Mouse (Mus musculus) gastrocnemius, adult 2 months (tissue): ENCODE measurements around the gene Pi4k2a. TPM values are rescaled to one million over a fixed set of nuclear protein-coding genes. Genes with fewer than 3 reads are reported as not detected.

ENCODE experiments used
- DNase-seq: peaks from one replicate; pipeline ENCODE4 v3.0.0; 2022
- H3K27ac ChIP-seq: fragments of 200-600 bp; 2 replicates; pipeline ENCODE4 v1.8.1; 2022; ENCODE audit warnings: mild to moderate bottlenecking
- H3K4me3 ChIP-seq: fragments of 200-600 bp; 2 replicates; pipeline ENCODE4 v1.8.1; 2022; ENCODE audit warnings: mild to moderate bottlenecking, moderate library complexity
- CTCF ChIP-seq: fragments of 200-600 bp; IDR thresholded peaks from 2 replicates; pipeline ENCODE4 v1.8.1; 2022; ENCODE audit warnings: antibody characterized with exemption, mild to moderate bottlenecking, moderate library complexity
- intact Hi-C: fragments of 180-260 bp; cut with DNase I; formaldehyde crosslinking; loops from one replicate; pipeline ENCODE4 v1.15.1; 2025
- total RNA-seq, 2 experiments: library from RNA; stranded (reverse); gene quantifications; 2 replicates each; pipeline ENCODE4 v1.2.3; 2021

Gene Pi4k2a
- total RNA-seq, 2 experiments from 2014 or later = 11.9 to 12.8 TPM

DNA sequence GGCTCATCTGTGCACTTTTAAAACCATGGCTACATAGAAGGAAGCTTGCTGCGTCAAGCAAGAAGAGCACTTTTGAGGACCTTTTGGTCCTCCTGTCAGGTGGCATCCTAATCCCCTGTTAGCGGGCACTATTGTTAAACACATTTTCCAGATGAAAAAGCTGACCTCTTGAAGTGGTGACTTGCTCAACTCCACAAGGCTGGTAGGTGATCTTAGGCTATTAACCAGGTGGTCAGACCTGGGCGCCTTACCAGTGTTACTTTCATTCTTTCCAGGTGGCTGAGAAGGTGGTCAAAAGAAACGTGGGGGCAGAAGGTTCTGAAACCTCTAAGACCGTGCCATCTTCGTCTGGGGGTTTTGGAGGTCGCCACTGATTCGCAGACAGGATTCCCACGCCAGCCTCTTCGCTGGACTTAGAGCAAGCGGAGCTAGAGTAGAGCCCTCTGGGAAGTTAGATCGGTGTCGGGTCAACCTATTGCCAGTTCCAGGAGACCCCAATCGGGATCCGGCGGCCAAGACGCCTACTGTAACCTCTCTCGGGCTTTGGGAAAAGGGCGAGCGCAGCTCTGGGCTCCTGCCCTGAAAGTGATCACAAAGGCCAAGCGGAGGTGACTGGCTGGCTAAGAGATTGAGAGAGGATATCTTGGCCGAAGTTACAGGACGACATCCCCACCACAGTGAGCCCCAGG lies 37.9 kb downstream of the Pi4k2a start:
- peak overlapping the region; percentile 86 for H3K4me3 ChIP-seq
- peak; percentile 53 for DNase-seq
- H3K27ac ChIP-seq = peak overlapping the region; percentile 94
- intact Hi-C loops = loop anchor here (2.0 kb wide), 1 partner anchor 37 kb away; the partner anchor contains the start of gene Pi4k2a
- no peak for TF ChIP-seq CTCF

- TF ChIP-seq CTCF = no peak
- peak within 1 kb of the TSS; percentile 94 for H3K27ac ChIP-seq
- peak within 1 kb of the TSS; percentile 86 for H3K4me3 ChIP-seq
- peak; percentile 98 for DNase-seq
- intact Hi-C loops = loop anchor here (2.0 kb wide), 1 partner anchor 38 kb away; the partner anchor contains the start of gene Pi4k2a
Measured at GRCm38 (mm10) chr19:42128787-42129508, 38.7 kb downstream of the Pi4k2a start, which contains the start of gene Avpi1. Gene Avpi1 (minus strand): TSS chr19:42129059.

DNA sequence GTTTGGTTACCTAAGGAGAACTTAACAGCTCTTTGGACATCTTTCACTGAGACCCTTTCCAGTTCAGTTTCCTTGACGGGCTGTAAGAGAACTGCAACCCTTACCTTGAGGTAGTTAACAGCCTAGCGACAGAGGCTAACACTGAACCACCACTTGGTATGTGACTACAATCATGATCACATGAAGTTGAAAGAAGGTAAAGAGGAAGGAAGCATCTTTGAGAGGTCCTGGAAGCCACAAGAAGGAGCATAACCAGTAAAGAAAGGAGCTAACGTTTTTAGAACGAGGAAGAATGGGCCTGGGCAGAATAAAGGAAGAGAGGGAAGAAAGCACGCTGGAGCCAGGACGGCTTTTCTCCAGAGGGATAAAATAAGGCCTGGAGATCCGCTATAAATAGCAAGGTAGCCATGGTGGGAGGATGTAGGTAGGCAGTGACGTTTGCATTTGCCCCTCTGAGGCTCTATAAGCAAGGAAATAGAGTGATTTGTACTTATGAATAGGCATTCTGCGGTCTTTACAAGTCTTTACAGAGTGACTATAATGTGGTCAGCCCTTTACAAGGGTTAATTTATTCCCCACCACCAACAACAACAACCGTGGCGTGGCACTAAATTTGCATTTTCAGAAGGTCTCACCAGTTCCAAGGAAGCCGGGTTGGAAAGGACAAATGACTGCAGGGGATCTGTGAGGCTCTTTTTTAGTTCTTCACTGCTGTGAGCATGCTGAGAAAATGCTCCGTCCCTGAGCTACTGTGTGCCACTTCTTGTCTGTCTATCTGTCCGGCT lies 39.4 kb downstream of the Pi4k2a start:
- H3K4me3 ChIP-seq = peak overlapping the region; percentile 86
- no peak for TF ChIP-seq CTCF
- DNase-seq = no peak
- H3K27ac ChIP-seq = peak overlapping the region; percentile 94
- intact Hi-C loops = loop anchor here (2.0 kb wide), 1 partner anchor 39 kb away; the partner anchor contains the start of gene Pi4k2a

- intact Hi-C loops = no loop called here
- Histone ChIP-seq H3K4me3 (no peak overlapping the region), H3K27ac (peak overlapping the region; percentile 94)
- DNase-seq = no peak
- no peak for TF ChIP-seq CTCF
Measured at GRCm38 (mm10) chr19:42130294-42130606, 40.0 kb downstream of the Pi4k2a start.

- Histone ChIP-seq H3K27ac (peak overlapping the region; percentile 94), H3K4me3 (no peak overlapping the region)
- no peak for TF ChIP-seq CTCF
- no peak for DNase-seq
- intact Hi-C loops = no loop called here
Measured at GRCm38 (mm10) chr19:42131101-42131500, 40.8 kb downstream of the Pi4k2a start.

GRCm38 (mm10) chr19:42135070-42135469 lies 44.8 kb downstream of the Pi4k2a start:
- Histone ChIP-seq H3K4me3 (no peak overlapping the region), H3K27ac (no peak overlapping the region)
- no peak for DNase-seq
- no peak for TF ChIP-seq CTCF
- intact Hi-C loops = no loop called here

- TF ChIP-seq CTCF = no peak
- DNase-seq = no peak
- Histone ChIP-seq H3K4me3 (no peak overlapping the region), H3K27ac (no peak overlapping the region)
- intact Hi-C loops = no loop called here
Measured at GRCm38 (mm10) chr19:42136126-42136525, 45.9 kb downstream of the Pi4k2a start.

DNA sequence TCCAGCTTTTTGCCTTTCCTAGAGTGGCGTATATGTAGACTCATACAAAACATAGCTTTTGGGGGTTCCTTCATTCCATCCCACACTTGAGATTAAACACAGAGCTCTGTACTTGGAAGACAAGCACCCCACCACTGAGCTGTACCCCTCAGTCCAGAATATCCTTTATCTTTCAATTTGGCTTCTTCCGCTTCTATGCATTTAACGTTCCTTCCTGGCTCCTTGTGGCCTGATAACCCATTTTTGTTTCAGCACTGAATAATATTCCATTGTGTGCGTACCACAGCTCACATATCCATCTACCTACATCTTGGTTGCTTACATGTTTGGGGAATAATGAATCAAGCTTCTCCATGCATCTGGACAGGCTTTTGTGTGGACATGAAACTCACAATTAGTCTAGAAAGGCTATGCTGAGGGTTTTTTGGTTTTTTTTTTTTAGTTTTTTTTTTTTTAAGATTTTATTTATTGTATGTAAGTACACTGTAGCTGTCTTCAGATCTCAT lies 47.0 kb downstream of the Pi4k2a start:
- TF ChIP-seq CTCF = no peak
- Histone ChIP-seq H3K27ac (no peak overlapping the region), H3K4me3 (no peak overlapping the region)
- DNase-seq = no peak
- intact Hi-C loops = no loop called here

GRCm38 (mm10) chr19:42138517-42139285 lies 48.4 kb downstream of the Pi4k2a start:
- Histone ChIP-seq H3K4me3 (no peak overlapping the region), H3K27ac (no peak overlapping the region)
- DNase-seq = no peak
- TF ChIP-seq CTCF = no peak
- intact Hi-C loops = no loop called here

- Histone ChIP-seq H3K4me3 (no peak overlapping the region), H3K27ac (no peak overlapping the region)
- intact Hi-C loops = no loop called here
- TF ChIP-seq CTCF = no peak
- no peak for DNase-seq
Measured at GRCm38 (mm10) chr19:42139724-42140517, 49.7 kb downstream of the Pi4k2a start.

DNA sequence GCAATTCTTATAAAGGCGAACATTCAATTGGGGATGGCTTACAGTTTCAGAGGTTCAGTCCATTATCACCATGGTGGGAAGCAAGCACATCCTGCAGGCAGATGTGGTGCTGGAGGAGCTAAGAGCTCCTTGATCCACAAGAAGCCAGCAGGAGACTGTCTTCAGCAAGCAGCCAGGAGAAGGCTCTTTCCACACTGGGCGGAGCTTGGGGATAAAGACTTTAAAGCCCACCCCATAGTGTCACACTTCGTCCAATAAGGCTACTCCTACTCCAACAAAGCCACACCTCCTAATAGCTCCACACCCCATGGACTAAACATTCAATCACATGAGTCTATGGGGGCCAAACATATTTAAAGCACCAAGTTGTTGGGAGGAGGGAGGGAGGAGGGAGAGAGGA lies 51.7 kb downstream of the Pi4k2a start:
- Histone ChIP-seq H3K27ac (no peak overlapping the region), H3K4me3 (no peak overlapping the region)
- peak; percentile 5 for DNase-seq
- TF ChIP-seq CTCF = no peak
- intact Hi-C loops = no loop called here
